Mouse (Mus musculus) lung, postnatal 0 days (tissue): ENCODE data around the gene Hadh.

Experiments
- CTCF ChIP-seq: IDR thresholded peaks from 2 replicates; pipeline ENCODE4 v1.5.1; 2016; ENCODE audit warnings: antibody characterized with exemption, mild to moderate bottlenecking
- EP300 ChIP-seq: IDR thresholded peaks from 2 replicates; pipeline ENCODE4 v1.6.1; 2016; ENCODE audit warnings: antibody characterized with exemption, mild to moderate bottlenecking, control low read depth

- TF ChIP-seq CTCF (peak; percentile 42), EP300 (no peak)
Observed at GRCm38 (mm10) chr3:131212200-131212599, 59.7 kb downstream of the Hadh start.
